In the genomic region with DNA sequence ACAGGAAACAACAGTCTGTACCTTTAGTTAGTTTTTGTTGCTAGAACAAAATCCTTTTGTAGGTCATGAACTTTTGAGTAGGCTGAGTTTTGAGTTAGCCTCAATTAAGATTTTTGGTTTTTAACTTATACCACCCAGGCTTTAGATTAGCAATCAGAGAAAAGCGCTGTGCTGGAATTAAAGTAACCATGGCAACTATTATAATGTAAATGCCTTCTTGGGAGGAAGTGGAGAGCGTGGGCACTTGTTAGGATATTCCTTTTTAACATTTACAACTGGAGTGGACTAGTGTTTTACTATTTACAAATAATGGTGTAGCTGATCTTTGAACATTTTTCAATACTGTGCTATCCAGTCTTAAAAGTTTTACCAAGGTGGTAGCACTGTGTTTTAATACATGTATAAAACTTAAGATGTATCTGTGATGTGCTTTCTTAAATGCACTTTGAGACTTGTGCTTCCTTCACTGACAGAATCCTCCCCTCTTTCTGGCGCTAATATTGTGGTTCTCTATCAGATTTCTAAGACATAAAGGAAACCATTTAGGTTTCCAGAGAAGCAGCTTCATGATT, we compare ENCODE assay signal across 23 mouse cellular contexts. TPM values are rescaled to one million over a fixed set of nuclear protein-coding genes. Genes with fewer than 3 reads are reported as not detected.
A peak's percentile ranks its signal among the peaks of the same experiment; 100 is the strongest.
DNase-seq lines count a peak whose midpoint lies in the region; ATAC-seq lines count a peak whose summit lies in the region.
"Had no signal": no experiment of that assay in that cellular context is flagged by ENCODE, and none has a peak within 500 bp of the region (broad histone marks: within the 10 kb centered on the region; RNA-seq: fewer than 3 reads in every experiment).

No protein-coding gene starts in this region.

- no peak for ATAC-seq in hindbrain, embryonic 14.5 days (ENCODE audit: low FRiP score)
- ATAC-seq in hindbrain, embryonic 13.5 days (ENCODE audit: low FRiP score) = no peak
- no peak for ATAC-seq in megakaryocyte progenitor cell, adult 5-6 weeks (replicated peaks; ENCODE audit: poor library complexity)
- ATAC-seq: intestine, embryonic 16.5 days; liver, postnatal 0 days had no signal

- peaks cover 6% of the 10 kb centered on the region; the same call in 1 of the 2 replicates for H3K4me1 ChIP-seq in hindbrain, embryonic 14.5 days (replicated peaks; ENCODE audit: control insufficient read depth, insufficient read depth, low read length)
- H3K4me1 ChIP-seq in hindbrain, embryonic 13.5 days (replicated peaks) = 0 out of 2 replicates have a peak, but pooled peaks cover 6% of the 10 kb centered on the region
- H3K4me1 ChIP-seq: embryonic facial prominence, embryonic 13.5 days; heart, embryonic 10.5 days; limb, embryonic 10.5 days; neural tube, embryonic 13.5 days had no signal

- H3K4me2 ChIP-seq in hindbrain, embryonic 14.5 days (replicated peaks) = peak overlapping the region; percentile 10; the same call in 1 of the 2 replicates
- no peak overlapping the region for H3K4me2 ChIP-seq in hindbrain, embryonic 13.5 days
- H3K4me2 ChIP-seq: embryonic facial prominence, embryonic 13.5 days; hindbrain, embryonic 15.5 days; neural tube, embryonic 13.5 days had no signal

- no peaks in the 10 kb centered on the region for H3K36me3 ChIP-seq in hindbrain, embryonic 14.5 days (replicated peaks; ENCODE audit: control insufficient read depth, insufficient read depth)
- H3K36me3 ChIP-seq in hindbrain, embryonic 13.5 days = no peaks in the 10 kb centered on the region
- H3K36me3 ChIP-seq: embryonic facial prominence, embryonic 13.5 days; heart, embryonic 10.5 days; hindbrain, embryonic 15.5 days; limb, embryonic 10.5 days; neural tube, embryonic 13.5 days had no signal

- no peak overlapping the region for H3K27ac ChIP-seq in hindbrain, embryonic 14.5 days
- no peak overlapping the region for H3K27ac ChIP-seq in hindbrain, embryonic 13.5 days
- H3K27ac ChIP-seq: embryonic facial prominence, embryonic 13.5 days; heart, embryonic 10.5 days; hindbrain, embryonic 15.5 days; limb, embryonic 10.5 days; neural tube, embryonic 13.5 days had no signal

- H3K9me3 ChIP-seq in hindbrain, embryonic 14.5 days (ENCODE audit: control insufficient read depth, low read length) = no peaks in the 10 kb centered on the region
- H3K9me3 ChIP-seq in hindbrain, embryonic 13.5 days = no peaks in the 10 kb centered on the region
- H3K9me3 ChIP-seq: embryonic facial prominence, embryonic 13.5 days; heart, embryonic 10.5 days; hindbrain, embryonic 15.5 days; limb, embryonic 10.5 days; megakaryocyte, embryonic 14.5 days; neural tube, embryonic 13.5 days had no signal

- WGBS in hindbrain, embryonic 14.5 days = 15% methylated on average over 3 of the region's 3 CpGs
- 26% methylated on average over 3 of the region's 3 CpGs for WGBS in hindbrain, embryonic 13.5 days

- H3K27me3 ChIP-seq in hindbrain, embryonic 14.5 days (ENCODE audit: control insufficient read depth, insufficient read depth, low read length) = no peaks in the 10 kb centered on the region
- no peaks in the 10 kb centered on the region for H3K27me3 ChIP-seq in hindbrain, embryonic 13.5 days
- H3K27me3 ChIP-seq: embryonic facial prominence, embryonic 13.5 days; hindbrain, embryonic 15.5 days; megakaryocyte, embryonic 14.5 days; neural tube, embryonic 13.5 days had no signal

- peak; percentile 31 for DNase-seq in hindbrain, embryonic 14.5 days (ENCODE audit: low spot score)
- DNase-seq in R1 (ENCODE audit: low read depth, low spot score) = peak; percentile 66
- peak; percentile 40 for DNase-seq in embryo, embryonic 10.5 days (ENCODE audit: low spot score)
- peak; percentile 14 for DNase-seq in retina, postnatal 1 day
- DNase-seq in right cerebral cortex, postnatal 25 days = no peak
- DNase-seq: adrenal gland, postnatal 10 days; cerebellum, adult 11-12 months; cerebellum, postnatal 25 days; kidney, postnatal 36 days; layer of hippocampus, adult 9-11 months; liver, postnatal 0 days; lung, postnatal 10 days; right cerebral cortex, postnatal 14 days; thymus, adult 2 months had no signal

- no peak overlapping the region for H3K9ac ChIP-seq in hindbrain, embryonic 14.5 days
- H3K9ac ChIP-seq in hindbrain, embryonic 13.5 days = no peak overlapping the region
- H3K9ac ChIP-seq: embryonic facial prominence, embryonic 13.5 days; hindbrain, embryonic 15.5 days; liver, postnatal 0 days; neural tube, embryonic 13.5 days had no signal

- H3K4me3 ChIP-seq in hindbrain, embryonic 14.5 days (replicated peaks; ENCODE audit: low read length) = no peak overlapping the region
- no peak overlapping the region for H3K4me3 ChIP-seq in hindbrain, embryonic 13.5 days
- H3K4me3 ChIP-seq: embryonic facial prominence, embryonic 13.5 days; heart, embryonic 10.5 days; hindbrain, embryonic 15.5 days; limb, embryonic 10.5 days; megakaryocyte, embryonic 14.5 days; neural tube, embryonic 13.5 days had no signal

RNA-seq across cellular contexts. Expression of a gene that starts 21.1 kb away (rescaled TPM):
- polyA plus RNA-seq in hindbrain, embryonic 14.5 days (2014; fragmentation: Nextera tagmentation; extraction: Ambion mirVana) = 24.2 and 27.1 TPM in 2 replicates
- 18.0 and 18.2 TPM in 2 replicates for polyA plus RNA-seq in hindbrain, embryonic 13.5 days (2015; fragmentation: Nextera tagmentation; extraction: Ambion mirVana)
- total RNA-seq in megakaryocyte progenitor cell, adult 5-6 weeks (2015) = 10.2 and 19.1 TPM in 2 replicates
- total RNA-seq in megakaryocyte progenitor cell, adult 5-6 weeks (2017) = 14.0 and 38.9 TPM in 2 replicates

RNA-seq across cellular contexts. Expression of a gene that starts 53.6 kb away (rescaled TPM):
- 13.9 and 15.6 TPM in 2 replicates for polyA plus RNA-seq in hindbrain, embryonic 14.5 days (2014; fragmentation: Nextera tagmentation; extraction: Ambion mirVana)
- polyA plus RNA-seq in hindbrain, embryonic 13.5 days (2015; fragmentation: Nextera tagmentation; extraction: Ambion mirVana) = 15.1 and 16.2 TPM in 2 replicates
- 25.5 and 33.6 TPM in 2 replicates for total RNA-seq in megakaryocyte progenitor cell, adult 5-6 weeks (2015)
- 16.4 and 19.9 TPM in 2 replicates for total RNA-seq in megakaryocyte progenitor cell, adult 5-6 weeks (2017)
